Mouse (Mus musculus): ENCODE measurements around the gene E2f7. TPM values are rescaled to one million over a fixed set of nuclear protein-coding genes. Genes with fewer than 3 reads are reported as not detected.

E2f7 gene
- polyA plus RNA-seq, 1 experiment from 2014 or later, result 32.4 TPM

GRCm38 (mm10) chr10:110762134-110762884, 17.1 kb downstream of the E2f7 start:
- H3K9me3 ChIP-seq (ENCODE audit: control insufficient read depth, low read length), result peaks cover 4% of the 10 kb centered on the region; the same call in 1 of the 2 replicates
- H3K4me1 ChIP-seq (ENCODE audit: control insufficient read depth, insufficient read depth, low read length), result no peaks in the 10 kb centered on the region
- H3K27me3 ChIP-seq (ENCODE audit: control insufficient read depth, insufficient read depth, low read length), result no peaks in the 10 kb centered on the region
- H3K4me2 ChIP-seq (replicated peaks; ENCODE audit: low read depth, low read length), result no peak overlapping the region
- no peak overlapping the region for H3K4me3 ChIP-seq (ENCODE audit: low read length)
- H3K36me3 ChIP-seq (ENCODE audit: control insufficient read depth, insufficient read depth, low read length), result peaks cover 70% of the 10 kb centered on the region
- ATAC-seq (ENCODE audit: low FRiP score, low TSS enrichment), result no peak
- H3K27ac ChIP-seq (ENCODE audit: low read depth, low read length), result no peak overlapping the region
- H3K9ac ChIP-seq (ENCODE audit: low read depth, low read length), result no peak overlapping the region
- WGBS, result 94% methylated on average over 16 of the region's 16 CpGs

DNA sequence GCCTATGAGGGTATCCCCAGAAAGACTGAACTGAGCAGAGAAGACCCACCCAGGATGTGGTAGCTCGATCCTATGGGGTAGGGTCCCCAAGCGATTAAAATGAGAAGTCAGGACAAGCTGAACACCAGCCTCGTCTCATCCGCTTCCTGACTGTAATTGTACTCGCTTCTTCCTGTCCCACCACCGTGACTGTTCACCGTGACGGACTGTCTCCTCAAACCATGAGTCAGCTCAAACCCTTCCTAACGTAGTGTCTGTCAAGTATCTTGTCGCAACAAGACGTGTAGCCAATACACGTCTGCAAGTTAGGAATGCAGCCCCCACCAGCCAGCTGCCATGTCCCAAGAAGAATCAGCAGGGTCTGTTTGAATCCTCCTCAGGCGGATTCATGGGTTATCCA, 18.2 kb downstream of the E2f7 start:
- Histone ChIP-seq H3K36me3 (ENCODE audit: control insufficient read depth, insufficient read depth, low read length) (peaks cover 79% of the 10 kb centered on the region), H3K27ac (ENCODE audit: low read depth, low read length) (no peak overlapping the region), H3K4me1 (ENCODE audit: control insufficient read depth, insufficient read depth, low read length) (no peaks in the 10 kb centered on the region), H3K4me3 (ENCODE audit: low read length) (no peak overlapping the region), H3K9ac (ENCODE audit: low read depth, low read length) (no peak overlapping the region), H3K27me3 (ENCODE audit: control insufficient read depth, insufficient read depth, low read length) (no peaks in the 10 kb centered on the region), H3K9me3 (ENCODE audit: control insufficient read depth, low read length) (peaks cover 4% of the 10 kb centered on the region; the same call in 1 of the 2 replicates), H3K4me2 (replicated peaks; ENCODE audit: low read depth, low read length) (no peak overlapping the region)
- 90% methylated on average over 13 of the region's 13 CpGs for WGBS
- no peak for ATAC-seq (ENCODE audit: low FRiP score, low TSS enrichment)

GRCm38 (mm10) chr10:110769538-110769937, 24.3 kb downstream of the E2f7 start:
- Histone ChIP-seq H3K4me2 (replicated peaks; ENCODE audit: low read depth, low read length) (no peak overlapping the region), H3K4me1 (ENCODE audit: control insufficient read depth, insufficient read depth, low read length) (no peaks in the 10 kb centered on the region), H3K36me3 (ENCODE audit: control insufficient read depth, insufficient read depth, low read length) (peaks cover 93% of the 10 kb centered on the region), H3K9ac (ENCODE audit: low read depth, low read length) (no peak overlapping the region), H3K27ac (ENCODE audit: low read depth, low read length) (no peak overlapping the region), H3K9me3 (ENCODE audit: control insufficient read depth, low read length) (no peaks in the 10 kb centered on the region), H3K27me3 (ENCODE audit: control insufficient read depth, insufficient read depth, low read length) (no peaks in the 10 kb centered on the region), H3K4me3 (ENCODE audit: low read length) (no peak overlapping the region)
- ATAC-seq (ENCODE audit: low FRiP score, low TSS enrichment), result no peak
- 95% methylated on average over 10 of the region's 10 CpGs for WGBS

GRCm38 (mm10) chr10:110773201-110773600, 28.0 kb downstream of the E2f7 start:
- H3K27me3 ChIP-seq (ENCODE audit: control insufficient read depth, insufficient read depth, low read length), result no peaks in the 10 kb centered on the region
- H3K4me2 ChIP-seq (replicated peaks; ENCODE audit: low read depth, low read length), result no peak overlapping the region
- no peak for ATAC-seq (ENCODE audit: low FRiP score, low TSS enrichment)
- no peaks in the 10 kb centered on the region for H3K9me3 ChIP-seq (ENCODE audit: control insufficient read depth, low read length)
- H3K9ac ChIP-seq (ENCODE audit: low read depth, low read length), result no peak overlapping the region
- H3K4me1 ChIP-seq (ENCODE audit: control insufficient read depth, insufficient read depth, low read length), result no peaks in the 10 kb centered on the region
- peaks cover 79% of the 10 kb centered on the region for H3K36me3 ChIP-seq (ENCODE audit: control insufficient read depth, insufficient read depth, low read length)
- H3K27ac ChIP-seq (ENCODE audit: low read depth, low read length), result no peak overlapping the region
- H3K4me3 ChIP-seq (ENCODE audit: low read length), result no peak overlapping the region
- 87% methylated on average over 12 of the region's 12 CpGs for WGBS

DNA sequence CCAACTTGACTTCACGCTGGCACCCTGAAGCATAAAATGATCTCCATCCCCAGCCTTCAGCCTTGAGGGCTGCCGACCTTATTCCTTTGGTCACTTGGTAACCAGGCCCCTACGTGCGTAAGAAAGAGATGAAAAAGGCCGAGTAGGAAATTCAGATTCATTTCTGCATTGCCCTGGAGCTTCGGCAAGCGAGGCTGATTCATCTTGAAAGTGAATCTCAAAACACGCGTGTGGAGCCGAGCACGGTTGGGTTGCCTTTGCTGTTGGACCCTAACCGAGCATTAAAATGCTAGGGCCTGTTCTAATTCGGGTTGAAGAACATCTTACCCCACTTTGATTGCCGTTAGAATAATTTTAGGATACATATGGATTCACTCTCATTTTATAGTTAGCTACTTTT, 28.6 kb downstream of the E2f7 start:
- H3K36me3 ChIP-seq (ENCODE audit: control insufficient read depth, insufficient read depth, low read length), result peaks cover 79% of the 10 kb centered on the region
- 95% methylated on average over 14 of the region's 14 CpGs for WGBS

GRCm38 (mm10) chr10:110781772-110782171, 36.5 kb downstream of the E2f7 start:
- H3K36me3 ChIP-seq (ENCODE audit: control insufficient read depth, insufficient read depth, low read length), result peaks cover 73% of the 10 kb centered on the region

More for the DNA sequence above, 28.6 kb downstream of the E2f7 start:
- no peak for ATAC-seq (ENCODE audit: low FRiP score, low TSS enrichment)
- Histone ChIP-seq H3K27ac (ENCODE audit: low read depth, low read length) (no peak overlapping the region), H3K27me3 (ENCODE audit: control insufficient read depth, insufficient read depth, low read length) (no peaks in the 10 kb centered on the region), H3K4me3 (ENCODE audit: low read length) (no peak overlapping the region), H3K4me2 (replicated peaks; ENCODE audit: low read depth, low read length) (no peak overlapping the region), H3K9me3 (ENCODE audit: control insufficient read depth, low read length) (no peaks in the 10 kb centered on the region), H3K4me1 (ENCODE audit: control insufficient read depth, insufficient read depth, low read length) (no peaks in the 10 kb centered on the region), H3K9ac (ENCODE audit: low read depth, low read length) (no peak overlapping the region)

DNA sequence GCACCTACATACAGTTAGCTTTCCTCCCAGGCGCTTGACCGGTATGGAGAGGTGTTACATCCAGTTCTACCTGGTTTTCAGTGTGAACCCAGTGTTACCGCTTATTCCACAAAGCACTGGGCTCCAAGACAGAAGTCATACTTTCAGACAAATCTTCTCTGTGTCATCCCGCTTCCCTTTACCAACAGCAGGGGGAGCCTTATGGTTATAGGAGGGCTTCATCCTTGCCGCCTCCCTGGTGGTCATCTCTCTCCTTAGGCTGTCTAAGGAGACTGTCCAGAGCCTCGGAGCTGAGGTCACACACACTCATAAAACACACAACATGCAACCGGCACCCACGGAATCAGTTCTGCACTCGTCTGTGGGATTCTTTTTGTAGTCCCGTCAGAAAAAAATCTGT, 37.4 kb downstream of the E2f7 start:
- no peaks in the 10 kb centered on the region for H3K27me3 ChIP-seq (ENCODE audit: control insufficient read depth, insufficient read depth, low read length)
- H3K9ac ChIP-seq (ENCODE audit: low read depth, low read length), result no peak overlapping the region
- H3K36me3 ChIP-seq (ENCODE audit: control insufficient read depth, insufficient read depth, low read length), result peaks cover 72% of the 10 kb centered on the region
- 79% methylated on average over 10 of the region's 10 CpGs for WGBS
- no peak overlapping the region for H3K27ac ChIP-seq (ENCODE audit: low read depth, low read length)
- 0 out of 2 replicates have a peak, but pooled peaks have one; percentile 21 for ATAC-seq (ENCODE audit: low FRiP score, low TSS enrichment)
- H3K4me1 ChIP-seq (ENCODE audit: control insufficient read depth, insufficient read depth, low read length), result no peaks in the 10 kb centered on the region
- H3K4me2 ChIP-seq (replicated peaks; ENCODE audit: low read depth, low read length), result no peak overlapping the region
- H3K4me3 ChIP-seq (ENCODE audit: low read length), result no peak overlapping the region
- no peaks in the 10 kb centered on the region for H3K9me3 ChIP-seq (ENCODE audit: control insufficient read depth, low read length)

More at GRCm38 (mm10) chr10:110781772-110782171, 36.5 kb downstream of the E2f7 start:
- Histone ChIP-seq H3K27ac (ENCODE audit: low read depth, low read length) (no peak overlapping the region), H3K4me2 (replicated peaks; ENCODE audit: low read depth, low read length) (no peak overlapping the region), H3K27me3 (ENCODE audit: control insufficient read depth, insufficient read depth, low read length) (no peaks in the 10 kb centered on the region), H3K4me3 (ENCODE audit: low read length) (no peak overlapping the region), H3K4me1 (ENCODE audit: control insufficient read depth, insufficient read depth, low read length) (no peaks in the 10 kb centered on the region), H3K9me3 (ENCODE audit: control insufficient read depth, low read length) (no peaks in the 10 kb centered on the region), H3K9ac (ENCODE audit: low read depth, low read length) (no peak overlapping the region)
- no peak for ATAC-seq (ENCODE audit: low FRiP score, low TSS enrichment)
- 96% methylated on average over 14 of the region's 14 CpGs for WGBS

- H3K27ac ChIP-seq (ENCODE audit: low read depth, low read length), result no peak overlapping the region
- ATAC-seq (ENCODE audit: low FRiP score, low TSS enrichment), result no peak; the same call in 1 of the 2 replicates
- no peak overlapping the region for H3K9ac ChIP-seq (ENCODE audit: low read depth, low read length)
Measured at GRCm38 (mm10) chr10:110788049-110788752, 43.0 kb downstream of the E2f7 start.

GRCm38 (mm10) chr10:110789683-110790082, 44.4 kb downstream of the E2f7 start:
- H3K9ac ChIP-seq (ENCODE audit: low read depth, low read length), result no peak overlapping the region
- H3K4me1 ChIP-seq (ENCODE audit: control insufficient read depth, insufficient read depth, low read length), result 0 out of 2 replicates have a peak, but pooled peaks cover 5% of the 10 kb centered on the region
- no peaks in the 10 kb centered on the region for H3K27me3 ChIP-seq (ENCODE audit: control insufficient read depth, insufficient read depth, low read length)
- no peak overlapping the region for H3K27ac ChIP-seq (ENCODE audit: low read depth, low read length)
- H3K36me3 ChIP-seq (ENCODE audit: control insufficient read depth, insufficient read depth, low read length), result peaks cover 11% of the 10 kb centered on the region; the same call in 1 of the 2 replicates
- no peak overlapping the region for H3K4me3 ChIP-seq (ENCODE audit: low read length)
- H3K9me3 ChIP-seq (ENCODE audit: control insufficient read depth, low read length), result no peaks in the 10 kb centered on the region
- H3K4me2 ChIP-seq (replicated peaks; ENCODE audit: low read depth, low read length), result no peak overlapping the region
- 83% methylated on average over 8 of the region's 8 CpGs for WGBS
- no peak for ATAC-seq (ENCODE audit: low FRiP score, low TSS enrichment)

More at GRCm38 (mm10) chr10:110788049-110788752, 43.0 kb downstream of the E2f7 start:
- no peak overlapping the region for H3K4me2 ChIP-seq (replicated peaks; ENCODE audit: low read depth, low read length)
- no peak overlapping the region for H3K4me3 ChIP-seq (ENCODE audit: low read length)
- H3K9me3 ChIP-seq (ENCODE audit: control insufficient read depth, low read length), result no peaks in the 10 kb centered on the region
- no peaks in the 10 kb centered on the region for H3K27me3 ChIP-seq (ENCODE audit: control insufficient read depth, insufficient read depth, low read length)
- WGBS, result 35% methylated on average over 12 of the region's 12 CpGs
- peaks cover 18% of the 10 kb centered on the region; the same call in 1 of the 2 replicates for H3K36me3 ChIP-seq (ENCODE audit: control insufficient read depth, insufficient read depth, low read length)
- 0 out of 2 replicates have a peak, but pooled peaks cover 4% of the 10 kb centered on the region for H3K4me1 ChIP-seq (ENCODE audit: control insufficient read depth, insufficient read depth, low read length)

Measured in kidney, embryonic 14.5 days (tissue).